9 mouse cellular contexts compared by ENCODE assay signal in genomic region chr14:33370056-33370455, GRCm38 (mm10).
DNase-seq lines count a peak whose midpoint lies in the region; ATAC-seq lines count a peak whose summit lies in the region.
"Had no signal": no experiment of that assay in that cellular context is flagged by ENCODE, and none has a peak within 500 bp of the region (broad histone marks: within the 10 kb centered on the region; RNA-seq: fewer than 3 reads in every experiment).

No protein-coding gene starts in this region.

- no peak for ATAC-seq in forebrain, embryonic 15.5 days (replicated peaks)
- no peak for ATAC-seq in hindbrain, embryonic 14.5 days (ENCODE audit: low FRiP score)
- ATAC-seq in liver, embryonic 13.5 days (ENCODE audit: low read depth), result 0 out of 2 replicates have a peak, but pooled peaks have one; percentile 39

- H3K4me1 ChIP-seq in forebrain, embryonic 10.5 days, result peaks cover 20% of the 10 kb centered on the region
- peaks cover 9% of the 10 kb centered on the region for H3K4me1 ChIP-seq in forebrain, embryonic 15.5 days
- H3K4me1 ChIP-seq in hindbrain, embryonic 14.5 days (replicated peaks; ENCODE audit: control insufficient read depth, insufficient read depth, low read length), result 0 out of 2 replicates have a peak, but pooled peaks cover 19% of the 10 kb centered on the region
- H3K4me1 ChIP-seq in liver, embryonic 13.5 days (replicated peaks), result peaks cover 20% of the 10 kb centered on the region

- peak overlapping the region; percentile 26 for H3K4me3 ChIP-seq in forebrain, embryonic 10.5 days
- no peak overlapping the region for H3K4me3 ChIP-seq in forebrain, embryonic 15.5 days
- no peak overlapping the region for H3K4me3 ChIP-seq in hindbrain, embryonic 14.5 days (replicated peaks; ENCODE audit: low read length)
- H3K4me3 ChIP-seq in liver, embryonic 13.5 days (replicated peaks), result no peak overlapping the region

- 21% methylated on average over 7 of the region's 7 CpGs for WGBS in forebrain, embryonic 10.5 days
- 17% methylated on average over 7 of the region's 7 CpGs for WGBS in forebrain, embryonic 15.5 days
- 21% methylated on average over 7 of the region's 7 CpGs for WGBS in hindbrain, embryonic 14.5 days
- 11% methylated on average over 7 of the region's 7 CpGs for WGBS in liver, embryonic 13.5 days (ENCODE audit: insufficient replicate concordance)

- H3K9me3 ChIP-seq in forebrain, embryonic 10.5 days, result no peaks in the 10 kb centered on the region
- no peaks in the 10 kb centered on the region for H3K9me3 ChIP-seq in forebrain, embryonic 15.5 days
- H3K9me3 ChIP-seq in hindbrain, embryonic 14.5 days (ENCODE audit: control insufficient read depth, low read length), result no peaks in the 10 kb centered on the region
- H3K9me3 ChIP-seq in liver, embryonic 13.5 days (replicated peaks), result no peaks in the 10 kb centered on the region

- no peaks in the 10 kb centered on the region for H3K27me3 ChIP-seq in forebrain, embryonic 10.5 days (ENCODE audit: poor library complexity, severe bottlenecking)
- H3K27me3 ChIP-seq in forebrain, embryonic 15.5 days, result no peaks in the 10 kb centered on the region
- no peaks in the 10 kb centered on the region for H3K27me3 ChIP-seq in hindbrain, embryonic 14.5 days (ENCODE audit: control insufficient read depth, insufficient read depth, low read length)
- H3K27me3 ChIP-seq in liver, embryonic 13.5 days, result no peaks in the 10 kb centered on the region

- no peak for DNase-seq in forebrain, embryonic 10.5 days (ENCODE audit: extremely low spot score, low spot score)
- peak; percentile 43 for DNase-seq in ES-CJ7 (ENCODE audit: low read depth, low spot score)
- DNase-seq in hindbrain, embryonic 14.5 days (ENCODE audit: low spot score), result no peak
- DNase-seq in liver, embryonic 13.5 days, result no peak
- DNase-seq in adrenal gland, adult (ENCODE audit: inconsistent age in 2 of 2, low spot score in 1 of 2), result no peak
- DNase-seq in frontal cortex, postnatal 14 days (ENCODE audit: low spot score in 2 of 2), result no peak
- DNase-seq in spleen, postnatal 14 days (ENCODE audit: low spot score in 2 of 2), result no peak
- DNase-seq: B cell, adult 2 months had no signal

- no peak overlapping the region for H3K4me2 ChIP-seq in forebrain, embryonic 15.5 days (replicated peaks)
- H3K4me2 ChIP-seq in hindbrain, embryonic 14.5 days (replicated peaks), result peak overlapping the region; percentile 6; the same call in 1 of the 2 replicates
- peak overlapping the region; percentile 13 for H3K4me2 ChIP-seq in liver, embryonic 13.5 days

- no peak overlapping the region for H3K9ac ChIP-seq in forebrain, embryonic 15.5 days (replicated peaks)
- H3K9ac ChIP-seq in hindbrain, embryonic 14.5 days, result no peak overlapping the region
- no peak overlapping the region for H3K9ac ChIP-seq in liver, embryonic 13.5 days

- no peaks in the 10 kb centered on the region for H3K36me3 ChIP-seq in forebrain, embryonic 10.5 days (replicated peaks)
- H3K36me3 ChIP-seq in forebrain, embryonic 15.5 days, result no peaks in the 10 kb centered on the region
- H3K36me3 ChIP-seq in hindbrain, embryonic 14.5 days (replicated peaks; ENCODE audit: control insufficient read depth, insufficient read depth), result no peaks in the 10 kb centered on the region
- no peaks in the 10 kb centered on the region; the same call in 1 of the 2 replicates for H3K36me3 ChIP-seq in liver, embryonic 13.5 days

- H3K27ac ChIP-seq in forebrain, embryonic 10.5 days, result no peak overlapping the region
- no peak overlapping the region for H3K27ac ChIP-seq in forebrain, embryonic 15.5 days (replicated peaks)
- no peak overlapping the region for H3K27ac ChIP-seq in hindbrain, embryonic 14.5 days
- H3K27ac ChIP-seq in liver, embryonic 13.5 days, result no peak overlapping the region
